Mouse (Mus musculus): Measurements from ENCODE around the gene Trim25.

Gene Trim25

GRCm38 (mm10) chr11:88998974-88999722, at the start of gene Trim25:
TSS of gene Trim25 (plus strand) at chr11:88999376.
- DNase-seq (ENCODE audit: low read depth, low spot score) = peak; percentile 97

- DNase-seq (ENCODE audit: low read depth, low spot score) = peak; percentile 53
Measured at GRCm38 (mm10) chr11:88949802-88950639, 49.2 kb upstream of the Trim25 start.

DNA sequence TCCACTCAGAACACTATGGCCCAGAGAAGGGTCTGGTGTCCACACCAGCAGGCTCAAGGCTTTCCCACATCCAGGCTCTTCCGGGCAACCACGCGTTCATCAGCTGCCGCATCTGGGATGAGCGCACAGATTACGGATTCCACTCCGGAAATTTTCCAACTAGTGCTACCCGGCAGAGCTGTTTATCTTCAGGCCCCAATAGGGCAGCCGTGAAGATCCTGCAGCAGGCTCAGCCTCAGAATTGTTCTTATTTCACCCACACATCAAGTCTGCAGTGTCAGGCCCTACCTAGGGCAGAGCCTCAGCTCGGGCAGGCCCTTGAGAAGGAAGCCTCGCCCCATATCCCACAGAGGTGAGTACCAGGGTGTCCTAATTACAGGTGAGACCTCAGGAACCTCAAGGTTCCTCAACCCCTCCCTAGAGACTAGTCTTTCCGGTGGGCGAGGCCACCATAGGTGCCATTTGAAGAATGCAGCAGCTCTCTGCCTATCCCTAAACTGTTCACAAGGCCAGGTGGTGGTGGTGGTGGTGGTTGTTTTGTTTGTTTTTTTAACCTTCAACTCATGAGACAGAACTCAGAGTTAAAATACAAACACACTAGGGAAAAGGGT, 48.4 kb upstream of the Trim25 start:
- DNase-seq (ENCODE audit: low read depth, low spot score) = peak; percentile 70

GRCm38 (mm10) chr11:88951576-88951975, 47.6 kb upstream of the Trim25 start:
- peak; percentile 59 for DNase-seq (ENCODE audit: low read depth, low spot score)

DNA sequence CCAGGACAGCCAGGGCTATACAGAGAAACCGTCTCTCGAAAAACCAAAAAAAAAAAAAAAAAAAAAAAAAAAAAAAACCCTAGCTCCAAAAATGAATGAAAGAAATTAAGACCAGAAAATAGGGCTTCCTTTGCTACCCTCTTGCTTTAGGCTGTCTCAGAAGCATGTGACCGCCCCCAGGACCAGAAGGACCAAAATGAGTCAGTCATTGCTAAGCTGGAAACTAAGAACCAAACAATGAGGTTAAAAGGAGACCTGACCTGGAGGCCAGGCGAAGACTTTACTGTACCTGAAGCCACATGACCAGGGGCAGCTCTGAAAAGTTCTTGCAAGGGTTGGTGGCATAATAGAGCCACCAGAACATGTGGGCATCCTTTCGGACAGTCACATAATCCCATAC, 47.1 kb upstream of the Trim25 start:
- DNase-seq (ENCODE audit: low read depth, low spot score) = no peak

GRCm38 (mm10) chr11:88953582-88953981, 45.6 kb upstream of the Trim25 start:
- no peak for DNase-seq (ENCODE audit: low read depth, low spot score)

DNA sequence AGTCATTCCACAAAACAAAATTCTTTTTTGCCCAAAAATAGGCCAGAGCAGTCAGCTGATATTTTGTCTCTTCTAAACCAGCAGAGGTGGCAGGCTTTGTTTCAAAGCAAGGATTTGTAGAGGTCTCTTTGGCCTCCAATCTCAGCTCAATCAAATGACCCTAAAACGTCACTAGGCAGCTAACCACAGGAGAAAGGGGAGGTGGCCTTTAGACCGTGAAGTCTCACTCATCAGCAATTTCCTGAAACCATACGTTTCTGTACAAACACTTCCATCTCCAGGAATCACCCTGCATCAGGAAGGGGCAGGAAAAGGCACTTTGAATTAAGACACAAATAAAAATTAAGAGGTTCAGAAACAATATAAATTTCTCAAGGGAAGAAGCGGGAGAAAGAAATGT, 44.4 kb upstream of the Trim25 start:
- peak; percentile 68 for DNase-seq (ENCODE audit: low read depth, low spot score)

- peak; percentile 96 for DNase-seq (ENCODE audit: low read depth, low spot score)
Measured at GRCm38 (mm10) chr11:88955217-88955969, 43.8 kb upstream of the Trim25 start, which contains the start of gene Scpep1. TSS of gene Scpep1 (minus strand) at chr11:88955465.

- no peak for DNase-seq (ENCODE audit: low read depth, low spot score)
Measured at GRCm38 (mm10) chr11:88958851-88959250, 40.3 kb upstream of the Trim25 start.

DNA sequence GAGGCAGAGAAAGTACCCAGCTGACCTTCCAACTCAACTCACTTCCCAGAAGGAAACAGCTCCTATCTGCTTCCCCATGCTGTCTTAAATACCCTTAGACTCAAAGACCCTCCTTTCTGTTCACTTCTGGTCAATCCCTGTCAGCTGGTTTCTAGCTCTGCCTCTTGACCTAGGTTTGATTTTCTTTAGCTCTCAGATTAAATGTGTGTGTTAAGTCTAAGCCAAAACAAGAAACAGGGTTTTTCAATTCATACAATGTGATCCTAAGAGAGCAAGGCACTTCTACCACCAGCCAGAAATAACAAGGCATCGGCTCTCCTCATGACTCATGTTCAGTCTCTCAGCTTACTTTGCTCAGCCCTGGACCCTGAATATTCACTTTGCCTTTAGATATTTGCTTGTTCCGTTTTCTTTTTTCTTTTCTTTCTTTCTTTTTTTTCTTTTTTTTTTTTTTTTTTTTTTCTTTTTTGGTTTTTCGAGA, 32.3 kb upstream of the Trim25 start, which contains the start of gene Elobl:
Elobl (minus strand) TSS at position 51 of the 481 bp plus-strand sequence.
- no peak for DNase-seq (ENCODE audit: low read depth, low spot score)

DNA sequence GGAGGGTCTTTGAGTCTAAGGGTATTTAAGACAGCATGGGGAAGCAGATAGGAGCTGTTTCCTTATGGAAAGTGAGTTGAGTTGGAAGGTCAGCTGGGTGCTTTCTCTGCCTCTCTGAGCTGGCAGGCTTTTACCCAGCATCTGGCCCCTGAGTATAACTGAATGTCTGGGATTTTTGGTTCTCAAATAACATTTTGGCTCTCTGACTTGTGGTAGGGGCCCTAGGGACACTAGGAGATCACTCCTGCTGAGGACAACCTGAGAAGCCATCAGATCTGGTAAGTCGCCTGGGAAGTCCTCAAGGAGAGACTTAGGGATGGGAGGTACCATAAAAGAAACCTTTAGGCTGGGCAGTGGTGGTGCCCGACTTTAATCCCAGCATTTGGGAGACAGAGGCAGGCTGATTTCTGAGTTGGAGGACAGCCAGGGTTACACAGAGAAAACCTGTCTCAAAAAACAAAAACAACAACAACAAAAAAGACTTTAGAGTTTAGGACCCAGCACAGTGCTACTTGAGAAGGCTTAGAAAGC, 28.9 kb upstream of the Trim25 start, which contains the start of gene Coil:
Coil (plus strand) TSS at position 51 of the 531 bp plus-strand sequence.
- no peak for DNase-seq (ENCODE audit: low read depth, low spot score)

- DNase-seq (ENCODE audit: low read depth, low spot score) = peak; percentile 93
Measured at GRCm38 (mm10) chr11:88973776-88974701, 25.1 kb upstream of the Trim25 start.

GRCm38 (mm10) chr11:88976320-88976719, 22.9 kb upstream of the Trim25 start:
- peak; percentile 60 for DNase-seq (ENCODE audit: low read depth, low spot score)

DNA sequence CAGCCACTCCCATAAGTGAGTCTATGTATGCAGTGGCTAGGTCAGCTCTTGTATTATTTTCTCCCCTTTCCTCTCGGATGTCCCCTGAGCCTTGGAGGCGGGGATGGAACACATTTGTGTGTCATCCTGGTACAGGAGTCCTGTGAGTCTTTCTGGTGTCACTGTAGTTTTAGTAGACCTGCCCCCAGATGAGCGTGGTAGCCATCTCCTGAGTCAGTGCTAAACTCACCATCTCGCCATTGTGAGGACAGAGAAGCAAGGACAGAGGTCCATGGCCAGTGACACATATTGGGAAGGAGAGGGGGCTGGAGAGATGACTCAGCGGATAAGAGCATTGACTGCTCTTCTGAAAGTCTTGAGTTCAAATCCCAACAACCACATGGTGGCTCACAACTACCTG, 22.0 kb upstream of the Trim25 start:
- no peak for DNase-seq (ENCODE audit: low read depth, low spot score)

GRCm38 (mm10) chr11:88981337-88981736, 17.8 kb upstream of the Trim25 start:
- DNase-seq (ENCODE audit: low read depth, low spot score) = no peak

DNA sequence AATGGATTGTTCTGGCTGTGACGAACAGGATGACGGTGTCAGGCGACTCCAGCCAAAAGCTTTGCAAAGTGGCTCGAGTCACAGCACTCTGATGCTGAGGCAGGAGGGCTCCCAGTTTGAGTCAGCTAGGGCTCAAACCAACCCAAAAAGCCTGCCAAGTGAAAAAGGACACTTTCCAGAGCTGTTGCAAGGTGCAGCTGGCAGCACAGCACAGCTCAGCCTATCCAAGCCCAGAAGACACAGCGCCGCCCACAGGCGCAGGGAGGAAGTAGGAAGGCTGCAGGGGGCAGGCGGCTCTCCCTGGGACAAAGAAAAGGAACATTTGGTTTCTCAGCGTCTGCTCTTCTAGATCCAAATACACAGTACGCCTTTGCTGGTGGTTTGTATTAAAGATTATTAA, 12.6 kb upstream of the Trim25 start:
- no peak for DNase-seq (ENCODE audit: low read depth, low spot score)

- no peak for DNase-seq (ENCODE audit: low read depth, low spot score)
Measured at GRCm38 (mm10) chr11:88988956-88989355, 10.2 kb upstream of the Trim25 start.

DNA sequence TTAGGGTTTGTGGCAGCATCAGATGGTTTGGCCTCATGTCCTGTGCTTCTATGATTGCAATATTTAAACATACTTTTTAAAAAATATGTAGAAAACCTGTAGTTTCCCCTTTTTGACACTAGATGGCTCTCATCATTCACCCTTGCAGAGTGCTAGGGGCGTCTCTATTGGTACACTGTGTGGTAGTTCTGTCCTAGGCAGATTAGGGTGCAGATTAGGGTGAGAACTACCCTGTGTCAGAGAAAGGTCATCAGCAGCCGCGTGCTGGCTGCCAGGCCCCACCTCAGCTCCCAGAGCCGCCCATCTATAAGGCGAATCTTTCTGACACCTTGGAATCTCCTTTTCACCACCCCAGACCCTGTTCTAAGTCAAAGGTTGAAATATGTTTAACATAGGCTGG, 9.6 kb upstream of the Trim25 start:
- DNase-seq (ENCODE audit: low read depth, low spot score) = peak; percentile 85

DNA sequence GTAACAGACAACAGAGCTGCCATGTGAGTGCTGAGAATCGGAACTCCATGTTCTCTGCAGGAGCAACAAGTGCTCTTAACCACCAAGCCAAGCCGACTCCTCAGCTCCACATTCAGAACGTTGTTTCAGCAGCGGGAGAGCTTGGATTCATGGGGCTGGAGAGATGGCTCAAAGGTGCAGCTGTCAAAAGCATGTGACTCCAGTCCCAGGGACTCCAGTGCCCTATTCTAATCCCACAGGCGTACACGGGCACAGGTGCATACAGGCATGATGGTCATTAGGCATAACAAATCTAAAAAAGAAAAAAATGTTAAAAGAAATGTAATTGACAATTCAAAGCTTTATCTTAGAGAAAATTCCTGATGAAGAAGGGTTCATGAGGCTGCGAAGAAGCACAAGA, 6.0 kb upstream of the Trim25 start:
- no peak for DNase-seq (ENCODE audit: low read depth, low spot score)

- peak; percentile 99 for DNase-seq (ENCODE audit: low read depth, low spot score)
Measured at GRCm38 (mm10) chr11:88993625-88994024, 5.6 kb upstream of the Trim25 start.
